Mouse (Mus musculus) midbrain, embryonic 13.5 days (tissue): ENCODE measurements around the gene Selenok. TPM values are rescaled to one million over a fixed set of nuclear protein-coding genes. Genes with fewer than 3 reads are reported as not detected.

ENCODE experiments used
- ATAC-seq: fragments of 200-750 bp; cut with Nextera tagmentation; 2 replicates; pipeline ENCODE4 v1.8.0; 2017; ENCODE audit warnings: mild to moderate bottlenecking, moderate TSS enrichment, moderate library complexity
- H3K27ac ChIP-seq: fragments of 300-500 bp; sonication (generic); 2 replicates; pipeline ENCODE4 v1.5.1; 2015; ENCODE audit warnings: inconsistent platforms, mild to moderate bottlenecking, moderate library complexity
- H3K27me3 ChIP-seq: fragments of 300-500 bp; sonication (generic); 2 replicates; pipeline ENCODE4 v1.6.1; 2015; ENCODE audit warnings: mild to moderate bottlenecking, inconsistent platforms
- H3K36me3 ChIP-seq: fragments of 300-500 bp; sonication (generic); 2 replicates; pipeline ENCODE4 v1.6.1; 2015; ENCODE audit warnings: mild to moderate bottlenecking, inconsistent platforms
- H3K4me1 ChIP-seq: fragments of 300-500 bp; sonication (generic); replicated peaks from 2 replicates; pipeline ENCODE4 v1.6.1; 2015; ENCODE audit warnings: inconsistent platforms
- H3K4me2 ChIP-seq: fragments of 300-500 bp; sonication (generic); replicated peaks from 2 replicates; pipeline ENCODE4 v1.6.1; 2015; ENCODE audit warnings: moderate library complexity, mild to moderate bottlenecking, inconsistent platforms
- H3K4me3 ChIP-seq: fragments of 300-500 bp; sonication (generic); replicated peaks from 2 replicates; pipeline ENCODE4 v1.5.1; 2015; ENCODE audit warnings: mild to moderate bottlenecking, inconsistent platforms
- H3K9ac ChIP-seq: fragments of 300-500 bp; sonication (generic); replicated peaks from 2 replicates; pipeline ENCODE4 v1.6.1; 2015; ENCODE audit warnings: mild to moderate bottlenecking, inconsistent platforms
- H3K9me3 ChIP-seq: fragments of 300-500 bp; sonication (generic); 2 replicates; pipeline ENCODE4 v1.6.1; 2016; ENCODE audit warnings: mild to moderate bottlenecking, inconsistent platforms
- WGBS: fragments of 180-500 bp; shearing (Covaris S2); methylation state at CpG from one replicate; pipeline ENCODE4 v1.1.7; 2015; 5-methylcytosine and 5-hydroxymethylcytosine counted together
- microRNA-seq: library from miRNA; unstranded; fragments of <30 nt; microRNA quantifications from one replicate; pipeline ENCODE4, GENCODE M21; 2016
- polyA plus RNA-seq: library from polyadenylated mRNA; unstranded; fragments of >200 nt; fragmentation: Nextera tagmentation; extraction: Ambion mirVana; gene quantifications from 2 replicates; pipeline ENCODE4 v1.2.1, GENCODE M21; 2015

Selenok gene
- polyA plus RNA-seq, 1 experiment from 2014 or later = 449 TPM

DNA sequence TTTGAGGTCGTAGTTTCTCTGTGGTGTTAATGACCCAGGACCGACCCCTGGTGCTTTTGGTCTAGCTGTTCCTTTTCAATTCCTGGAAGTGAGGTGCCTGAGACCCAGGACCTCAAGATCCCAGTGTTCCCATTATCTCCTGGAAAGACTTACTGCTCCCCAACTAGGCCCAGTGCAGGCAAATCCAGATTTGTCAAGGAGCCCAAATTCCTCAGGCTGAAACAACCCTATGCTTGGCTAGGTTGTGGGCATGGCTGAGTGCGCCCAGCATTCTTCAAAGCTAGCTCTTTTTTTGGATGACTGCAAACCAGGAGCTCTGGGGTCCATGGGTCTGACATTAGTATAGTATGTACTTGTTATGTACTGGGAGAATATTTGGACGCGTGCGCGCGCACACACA is 51.3 kb downstream of the Selenok start:
- 93% methylated on average over 8 of the region's 8 CpGs for WGBS
- Histone ChIP-seq H3K27me3 (no peaks in the 10 kb centered on the region), H3K9ac (no peak overlapping the region), H3K4me3 (no peak overlapping the region), H3K9me3 (no peaks in the 10 kb centered on the region), H3K4me2 (no peak overlapping the region), H3K4me1 (no peaks in the 10 kb centered on the region), H3K36me3 (no peaks in the 10 kb centered on the region), H3K27ac (no peak overlapping the region)
- ATAC-seq = no peak

DNA sequence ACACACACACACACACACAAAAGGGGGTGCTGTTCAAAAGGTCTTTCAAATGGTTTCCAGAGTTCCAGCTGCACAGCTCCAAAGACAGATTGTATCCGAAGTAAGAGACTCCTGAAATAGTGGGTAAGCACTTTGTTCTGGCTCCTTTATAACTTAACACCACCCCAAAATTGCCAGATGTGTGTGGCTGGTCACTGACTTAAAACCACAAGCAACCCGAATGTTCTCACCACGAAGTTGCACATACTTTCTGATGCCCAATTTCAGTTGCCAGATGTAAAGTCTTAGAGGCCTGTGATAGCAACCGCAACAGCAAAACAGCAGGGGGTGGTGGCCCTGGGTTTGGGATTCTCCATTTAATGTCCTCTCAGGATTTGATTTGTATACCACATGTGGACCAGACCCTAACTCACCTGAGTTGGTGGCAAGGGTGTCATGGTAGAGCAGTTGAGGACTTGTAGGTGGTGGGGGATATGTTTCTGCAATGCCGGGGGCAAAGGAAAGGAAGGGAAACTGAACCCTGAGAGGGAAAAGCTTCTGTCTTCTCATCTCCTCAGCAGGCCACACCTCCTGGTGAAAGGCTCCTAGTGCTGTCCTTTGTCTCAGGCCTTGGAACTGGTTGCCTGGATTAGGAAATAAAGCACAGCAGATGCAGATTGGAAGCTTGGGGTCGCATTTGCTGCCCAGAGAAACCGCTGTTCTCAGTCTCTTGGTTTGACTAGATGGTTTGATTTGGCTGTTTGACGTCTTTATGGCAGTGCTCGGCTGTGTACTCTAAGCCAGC is 51.9 kb downstream of the Selenok start:
- Histone ChIP-seq H3K4me2 (no peak overlapping the region), H3K4me3 (no peak overlapping the region), H3K9me3 (no peaks in the 10 kb centered on the region), H3K4me1 (no peaks in the 10 kb centered on the region), H3K27me3 (no peaks in the 10 kb centered on the region), H3K36me3 (no peaks in the 10 kb centered on the region), H3K9ac (no peak overlapping the region), H3K27ac (no peak overlapping the region)
- ATAC-seq = no peak
- WGBS = 44% methylated on average over 9 of the region's 9 CpGs

DNA sequence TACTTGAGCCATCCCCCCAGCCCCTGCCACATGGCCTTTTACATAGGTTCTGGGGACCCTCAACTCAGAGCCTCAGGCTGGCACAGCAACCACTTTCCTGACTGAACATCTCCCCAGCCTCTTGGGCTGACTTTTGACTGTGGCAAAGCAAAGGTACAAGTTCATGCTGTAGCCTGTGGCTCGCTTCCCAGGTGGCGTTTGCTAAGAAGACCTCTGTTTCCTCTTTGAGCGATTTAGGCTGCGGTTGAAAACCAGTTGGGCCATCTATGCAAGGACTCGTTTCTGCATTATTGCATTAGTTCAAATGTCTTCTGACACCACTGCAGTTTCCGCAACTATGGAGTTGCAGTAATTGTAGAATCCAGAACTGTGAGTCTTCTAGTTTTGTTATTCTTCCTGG is 54.4 kb downstream of the Selenok start:
- Histone ChIP-seq H3K9me3 (no peaks in the 10 kb centered on the region), H3K9ac (no peak overlapping the region), H3K27ac (no peak overlapping the region), H3K4me2 (no peak overlapping the region), H3K4me3 (no peak overlapping the region), H3K36me3 (no peaks in the 10 kb centered on the region), H3K4me1 (no peaks in the 10 kb centered on the region), H3K27me3 (no peaks in the 10 kb centered on the region)
- no peak for ATAC-seq
- 94% methylated on average over 6 of the region's 6 CpGs for WGBS

DNA sequence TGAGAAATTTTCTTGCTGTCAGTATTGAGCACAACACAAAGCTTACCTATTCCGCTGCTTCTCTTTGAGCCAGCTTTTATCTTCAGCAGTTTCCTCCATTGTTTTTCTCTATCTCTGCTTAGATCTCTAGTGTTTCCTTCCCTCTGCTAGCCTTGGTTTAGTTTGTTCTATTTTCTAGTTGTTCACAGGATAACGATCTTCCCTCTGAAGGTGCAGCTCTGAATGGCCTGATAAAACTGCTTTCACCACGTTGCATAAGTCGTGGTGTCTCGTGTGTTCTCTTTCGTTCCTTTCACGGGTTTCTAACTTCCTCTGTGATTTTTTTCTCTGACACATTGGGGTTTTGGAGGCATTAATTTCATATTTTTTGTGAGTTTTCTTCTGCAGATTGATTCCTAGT is 56.3 kb downstream of the Selenok start:
- 67% methylated on average over 7 of the region's 7 CpGs for WGBS
- no peak overlapping the region for H3K9ac ChIP-seq
- no peaks in the 10 kb centered on the region for H3K27me3 ChIP-seq
- no peak overlapping the region for H3K4me3 ChIP-seq
- H3K36me3 ChIP-seq = no peaks in the 10 kb centered on the region
- no peaks in the 10 kb centered on the region for H3K9me3 ChIP-seq
- no peak for ATAC-seq
- H3K4me1 ChIP-seq = no peaks in the 10 kb centered on the region
- H3K27ac ChIP-seq = no peak overlapping the region
- no peak overlapping the region for H3K4me2 ChIP-seq

Small RNA genes within 50 kb of the gene (microRNA-seq; reads per million reads assigned to microRNA genes)
- 2.3 reads per million, percentile 5 among the genes with 10 or more reads in this experiment for gene Mir6947

Other genes with a start within 250 kb of the Selenok start
- gene Cacna2d3, start 246.4 kb upstream of the Selenok start, polyA plus RNA-seq = 28.6 and 35.6 TPM in 2 replicates
- gene Actr8, start 10.0 kb downstream of the Selenok start, polyA plus RNA-seq = 92.3 and 96.5 TPM in 2 replicates
- 0.80 and 1.1 TPM in 2 replicates for gene Il17rb, start 40.6 kb downstream of the Selenok start, polyA plus RNA-seq
- gene Chdh, start 40.7 kb downstream of the Selenok start, polyA plus RNA-seq = 0.26 and 0.28 TPM in 2 replicates